Mouse (Mus musculus) neutrophil, adult 5-6 weeks (primary cell): ENCODE results near the gene Cdca3. TPM values are rescaled to one million over a fixed set of nuclear protein-coding genes. Genes with fewer than 3 reads are reported as not detected.
A peak's percentile ranks its signal among the peaks of the same experiment; 100 is the strongest.
"Not testable (repeated sequence)": the region's sequence is repeated elsewhere in the genome, so short reads cannot be mapped to it uniquely, and the experiment has no call there.

ENCODE experiments used
- ATAC-seq: fragments of 151-379, 151-347 bp; 2 replicates; pipeline ENCODE4 v1.8.0; 2017; ENCODE audit warnings: mild to moderate bottlenecking, moderate TSS enrichment; ENCODE audit not compliant: insufficient number of reproducible peaks, poor library complexity, low FRiP score, severe bottlenecking; ENCODE audit errors: extremely low read depth
- total RNA-seq: library from RNA; stranded (forward); fragments of 200-1000 nt; gene quantifications from 2 replicates; pipeline ENCODE4 v1.2.3, GENCODE M21; 2017

Cdca3 gene
- total RNA-seq, 1 experiment from 2014 or later = 3.0 TPM

GRCm38 (mm10) chr6:124828101-124828592, 1.2 kb upstream of the Cdca3 start:
- no peak for ATAC-seq

GRCm38 (mm10) chr6:124829799-124830700, 703 bp downstream of the Cdca3 start:
- ATAC-seq = peak; percentile 67

GRCm38 (mm10) chr6:124831199-124831598, 1.9 kb downstream of the Cdca3 start:
- not testable (repeated sequence) for ATAC-seq

GRCm38 (mm10) chr6:124831649-124832048, 2.3 kb downstream of the Cdca3 start:
- ATAC-seq = no peak

- ATAC-seq = no peak
These were observed 5.2 kb downstream of the Cdca3 start for GRCm38 (mm10) chr6:124834512-124835081.

- no peak for ATAC-seq
These were observed 6.2 kb downstream of the Cdca3 start for GRCm38 (mm10) chr6:124835531-124835930.

- ATAC-seq = no peak
These were observed 7.1 kb downstream of the Cdca3 start for GRCm38 (mm10) chr6:124836411-124836810.

- no peak for ATAC-seq
These were observed 10.5 kb downstream of the Cdca3 start for GRCm38 (mm10) chr6:124839805-124840204.

GRCm38 (mm10) chr6:124840241-124841167, 11.2 kb downstream of the Cdca3 start, which contains the start of gene Gnb3:
Gnb3 (minus strand) TSS chr6:124840275.
- no peak for ATAC-seq

GRCm38 (mm10) chr6:124847305-124847704, 18.0 kb downstream of the Cdca3 start:
- peak; percentile 84 for ATAC-seq

GRCm38 (mm10) chr6:124850535-124850934, 21.2 kb downstream of the Cdca3 start:
- no peak for ATAC-seq

GRCm38 (mm10) chr6:124854647-124855046, 25.3 kb downstream of the Cdca3 start:
- ATAC-seq = no peak

GRCm38 (mm10) chr6:124856321-124856720, 27.0 kb downstream of the Cdca3 start:
- no peak for ATAC-seq

- peak; percentile 57 for ATAC-seq
These were observed 27.8 kb downstream of the Cdca3 start, which contains the start of gene P3h3 for GRCm38 (mm10) chr6:124856916-124857839. P3h3 (minus strand) TSS chr6:124857752.

- ATAC-seq = no peak
These were observed 28.6 kb downstream of the Cdca3 start for GRCm38 (mm10) chr6:124857840-124858530.

GRCm38 (mm10) chr6:124858561-124859318, 29.4 kb downstream of the Cdca3 start:
- ATAC-seq = no peak

GRCm38 (mm10) chr6:124859725-124860124, 30.4 kb downstream of the Cdca3 start:
- ATAC-seq = peak; percentile 43
